Mouse (Mus musculus) midbrain, embryonic 12.5 days (tissue): Measurements from ENCODE around the gene Myt1l. TPM values are rescaled to one million over a fixed set of nuclear protein-coding genes. Genes with fewer than 3 reads are reported as not detected.

Experiments used
- ATAC-seq: fragments of 200-750 bp; cut with Nextera tagmentation; 2 replicates; pipeline ENCODE4 v1.8.0; 2017; ENCODE audit warnings: low read depth, moderate TSS enrichment, moderate library complexity; ENCODE audit not compliant: low FRiP score
- H3K27ac ChIP-seq: fragments of 300-500 bp; sonication (generic); replicated peaks from 2 replicates; pipeline ENCODE4 v1.5.1; 2016; ENCODE audit warnings: mild to moderate bottlenecking
- H3K27me3 ChIP-seq: fragments of 300-500 bp; sonication (generic); 2 replicates; pipeline ENCODE4 v1.6.1; 2016; ENCODE audit warnings: mild to moderate bottlenecking
- H3K36me3 ChIP-seq: fragments of 300-500 bp; sonication (generic); 2 replicates; pipeline ENCODE4 v1.6.1; 2016
- H3K4me1 ChIP-seq: fragments of 300-500 bp; sonication (generic); 2 replicates; pipeline ENCODE4 v1.6.1; 2016
- H3K4me2 ChIP-seq: fragments of 300-500 bp; sonication (generic); replicated peaks from 2 replicates; pipeline ENCODE4 v1.6.1; 2016; ENCODE audit warnings: mild to moderate bottlenecking, moderate library complexity
- H3K4me3 ChIP-seq: fragments of 300-500 bp; sonication (generic); 2 replicates; pipeline ENCODE4 v1.5.1; 2016; ENCODE audit warnings: mild to moderate bottlenecking
- H3K9ac ChIP-seq: fragments of 300-500 bp; sonication (generic); replicated peaks from 2 replicates; pipeline ENCODE4 v1.6.1; 2016; ENCODE audit warnings: mild to moderate bottlenecking, moderate library complexity
- H3K9me3 ChIP-seq: fragments of 300-500 bp; sonication (generic); 2 replicates; pipeline ENCODE4 v1.6.1; 2016; ENCODE audit warnings: mild to moderate bottlenecking
- WGBS: fragments of 180-500 bp; shearing (Covaris S2); methylation state at CpG from one replicate; pipeline ENCODE4 v1.1.7; 2016; 5-methylcytosine and 5-hydroxymethylcytosine counted together
- polyA plus RNA-seq: library from polyadenylated mRNA; unstranded; fragments of >200 nt; fragmentation: Nextera tagmentation; extraction: Ambion mirVana; gene quantifications from 2 replicates; pipeline ENCODE4 v1.2.1, GENCODE M21; 2016

The Myt1l gene
- polyA plus RNA-seq, 1 experiment from 2014 or later: 53.0 TPM

DNA sequence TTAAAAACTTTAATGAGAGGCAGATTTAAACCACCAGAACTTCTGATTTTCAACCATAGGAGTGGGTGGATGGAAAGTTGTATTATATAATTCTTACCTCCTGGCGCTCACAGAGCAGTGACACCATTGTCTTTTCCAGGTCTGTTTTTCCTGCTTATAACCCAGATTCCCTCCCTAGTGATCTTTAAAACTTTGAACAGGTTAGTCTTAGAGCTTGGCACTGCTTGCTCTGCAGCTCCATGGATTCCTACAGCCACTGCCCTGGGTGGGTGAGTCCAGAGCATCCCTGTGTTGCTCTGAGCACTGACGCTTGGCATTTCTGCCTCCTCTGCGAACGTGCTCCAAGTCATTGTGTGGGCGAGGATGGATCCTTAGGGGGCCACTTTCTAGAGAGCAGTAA lies 43.4 kb downstream of the Myt1l start:
- Histone ChIP-seq H3K9me3 (no peaks in the 10 kb centered on the region), H3K36me3 (no peaks in the 10 kb centered on the region), H3K4me3 (no peak overlapping the region), H3K4me1 (no peaks in the 10 kb centered on the region), H3K4me2 (no peak overlapping the region), H3K27ac (no peak overlapping the region), H3K27me3 (no peaks in the 10 kb centered on the region), H3K9ac (no peak overlapping the region)
- 83% methylated on average over 5 of the region's 5 CpGs for WGBS
- no peak for ATAC-seq

DNA sequence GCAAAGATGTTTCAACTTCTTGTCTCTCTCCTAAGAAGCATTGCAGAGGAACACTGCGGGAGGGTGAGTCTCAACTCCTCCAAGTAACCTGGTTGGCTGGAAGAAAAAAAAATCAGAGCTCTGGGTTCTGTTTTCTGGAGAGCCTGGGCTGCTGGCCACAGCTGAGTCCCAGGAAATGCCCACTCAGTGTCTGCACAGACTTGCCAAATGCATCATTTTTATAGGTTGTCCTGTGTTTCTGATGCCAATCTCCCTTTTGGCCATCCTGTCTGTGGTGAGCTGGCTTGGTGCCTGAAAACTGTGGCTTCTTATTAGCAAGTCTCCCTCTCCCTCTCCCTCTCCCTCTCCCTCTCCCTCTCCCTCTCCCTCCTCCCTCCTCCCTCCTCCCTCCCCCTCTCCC lies 65.6 kb downstream of the Myt1l start:
- no peak overlapping the region for H3K4me2 ChIP-seq
- H3K4me3 ChIP-seq: no peak overlapping the region
- H3K36me3 ChIP-seq: peaks cover 19% of the 10 kb centered on the region
- H3K27me3 ChIP-seq: no peaks in the 10 kb centered on the region
- H3K4me1 ChIP-seq: no peaks in the 10 kb centered on the region
- H3K9me3 ChIP-seq: peaks cover 13% of the 10 kb centered on the region
- no peak for ATAC-seq
- WGBS: 95% methylated on average over 1 of the region's 1 CpGs
- no peak overlapping the region for H3K9ac ChIP-seq
- H3K27ac ChIP-seq: no peak overlapping the region

DNA sequence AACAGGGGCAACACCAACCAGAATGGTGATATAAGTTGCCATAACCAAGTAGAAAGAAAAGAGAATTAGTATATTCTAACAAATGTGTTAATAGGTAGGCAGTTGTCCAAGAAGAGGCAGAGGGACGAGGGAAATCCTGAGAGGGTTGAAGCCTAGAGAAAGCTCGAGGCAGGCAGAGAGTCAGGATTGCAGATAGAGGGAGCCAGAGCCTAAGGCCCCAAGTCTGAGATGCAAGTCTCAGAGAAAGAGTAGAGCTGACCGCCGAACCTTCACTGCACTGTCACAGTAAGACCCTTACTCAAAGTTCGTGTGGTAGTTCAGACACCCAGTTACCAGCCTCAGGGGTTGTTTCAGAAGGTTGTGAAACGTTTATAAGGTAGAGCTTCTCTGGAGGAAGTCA lies 71.7 kb downstream of the Myt1l start:
- 61% methylated on average over 6 of the region's 6 CpGs for WGBS
- no peaks in the 10 kb centered on the region for H3K36me3 ChIP-seq
- ATAC-seq: no peak
- no peak overlapping the region for H3K4me2 ChIP-seq
- no peak overlapping the region for H3K27ac ChIP-seq
- no peaks in the 10 kb centered on the region for H3K27me3 ChIP-seq
- no peaks in the 10 kb centered on the region for H3K9me3 ChIP-seq
- H3K4me3 ChIP-seq: no peak overlapping the region
- no peaks in the 10 kb centered on the region for H3K4me1 ChIP-seq
- H3K9ac ChIP-seq: no peak overlapping the region

DNA sequence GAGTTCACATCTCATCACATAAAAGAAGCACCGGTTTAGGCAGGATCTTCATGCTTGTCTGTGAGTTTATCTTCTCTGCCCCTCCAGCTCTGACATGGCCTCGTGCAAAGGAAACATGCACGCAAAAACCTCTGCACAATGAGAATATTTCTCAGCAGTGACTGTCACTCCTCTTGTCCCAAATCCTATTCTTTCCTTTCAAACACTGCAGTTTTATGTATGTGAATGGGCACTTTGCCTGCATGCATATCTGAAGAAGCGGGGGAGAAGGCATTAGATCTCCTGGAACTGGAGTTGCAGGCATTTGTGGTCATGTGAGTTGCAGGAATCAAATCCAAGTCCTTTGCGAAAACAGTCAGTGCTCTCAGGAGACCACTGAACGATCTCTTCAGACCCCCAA lies 73.0 kb downstream of the Myt1l start:
- Histone ChIP-seq H3K27me3 (no peaks in the 10 kb centered on the region), H3K9ac (no peak overlapping the region), H3K4me2 (no peak overlapping the region), H3K4me1 (no peaks in the 10 kb centered on the region), H3K27ac (no peak overlapping the region), H3K36me3 (no peaks in the 10 kb centered on the region), H3K4me3 (no peak overlapping the region), H3K9me3 (no peaks in the 10 kb centered on the region)
- ATAC-seq: no peak
- 86% methylated on average over 6 of the region's 6 CpGs for WGBS

DNA sequence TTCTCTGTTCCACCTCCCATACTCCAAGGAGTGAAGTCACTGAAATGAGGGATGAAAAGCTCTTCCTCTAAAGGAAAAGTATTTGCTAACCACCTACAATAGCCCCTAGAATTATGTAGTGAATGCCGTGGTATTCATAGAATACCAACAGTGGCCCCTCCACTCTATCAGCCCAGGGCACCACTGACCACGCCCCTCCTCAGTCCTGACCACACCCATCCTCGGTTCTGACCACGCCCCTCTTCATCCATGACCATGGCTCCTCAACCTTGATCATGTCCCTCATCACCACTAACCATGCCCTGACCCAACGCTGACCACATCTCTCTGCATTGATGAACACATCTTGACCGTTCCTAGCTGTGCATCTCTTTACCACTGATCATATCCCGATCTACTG lies 76.5 kb downstream of the Myt1l start:
- WGBS: 86% methylated on average over 7 of the region's 7 CpGs
- no peak for ATAC-seq

DNA sequence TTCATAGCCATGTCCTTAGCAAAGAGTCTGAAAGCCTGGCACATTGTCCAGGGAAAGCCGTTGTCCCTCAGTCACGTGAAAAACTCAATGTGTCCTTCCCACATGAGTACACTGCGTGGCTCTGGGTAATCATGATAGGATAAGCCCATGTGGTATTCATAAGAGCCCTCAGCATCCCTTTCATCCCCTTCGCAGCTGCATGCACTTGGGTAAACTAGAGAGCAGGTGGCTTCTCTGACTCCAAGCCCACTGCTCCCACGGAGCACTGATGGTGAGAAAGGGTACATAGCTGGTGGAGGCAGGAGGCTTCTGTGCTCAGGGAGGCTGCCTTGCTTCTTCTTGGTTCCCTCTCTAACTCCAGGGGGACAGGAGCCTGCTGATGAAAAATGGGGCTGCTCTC lies 76.9 kb downstream of the Myt1l start:
- Histone ChIP-seq H3K4me1 (no peaks in the 10 kb centered on the region), H3K4me2 (no peak overlapping the region), H3K27me3 (no peaks in the 10 kb centered on the region), H3K9me3 (no peaks in the 10 kb centered on the region), H3K36me3 (no peaks in the 10 kb centered on the region), H3K9ac (no peak overlapping the region), H3K27ac (no peak overlapping the region), H3K4me3 (no peak overlapping the region)
- ATAC-seq: no peak
- WGBS: 84% methylated on average over 5 of the region's 5 CpGs

More for the DNA sequence above, 76.5 kb downstream of the Myt1l start:
- H3K9me3 ChIP-seq: no peaks in the 10 kb centered on the region
- H3K4me1 ChIP-seq: no peaks in the 10 kb centered on the region
- no peak overlapping the region for H3K9ac ChIP-seq
- no peak overlapping the region for H3K4me3 ChIP-seq
- no peak overlapping the region for H3K4me2 ChIP-seq
- no peaks in the 10 kb centered on the region for H3K36me3 ChIP-seq
- no peaks in the 10 kb centered on the region for H3K27me3 ChIP-seq
- H3K27ac ChIP-seq: no peak overlapping the region

DNA sequence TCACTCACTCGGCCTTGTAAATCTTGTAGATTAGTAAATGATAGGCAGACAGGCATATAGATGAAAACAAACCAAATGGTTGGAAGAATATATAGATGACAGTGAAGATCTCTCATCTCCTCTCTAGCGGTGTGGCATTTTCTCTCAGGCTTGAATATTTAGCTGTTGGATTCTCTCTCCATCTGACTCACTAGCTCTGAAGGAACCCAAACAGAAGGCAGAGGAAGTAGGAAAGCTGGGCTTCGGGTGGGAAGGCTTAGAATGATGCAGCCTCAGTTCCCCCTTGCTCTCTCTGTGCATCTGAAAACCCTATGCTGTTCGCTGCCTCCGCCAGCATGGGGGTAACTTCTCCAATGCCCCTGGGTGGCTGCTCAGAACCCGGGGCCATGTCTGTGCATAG lies 78.0 kb downstream of the Myt1l start:
- no peak overlapping the region for H3K27ac ChIP-seq
- WGBS: 88% methylated on average over 6 of the region's 6 CpGs
- no peaks in the 10 kb centered on the region for H3K36me3 ChIP-seq
- no peaks in the 10 kb centered on the region for H3K9me3 ChIP-seq
- no peak overlapping the region for H3K4me2 ChIP-seq
- no peak overlapping the region for H3K4me3 ChIP-seq
- H3K9ac ChIP-seq: no peak overlapping the region
- H3K27me3 ChIP-seq: no peaks in the 10 kb centered on the region
- ATAC-seq: no peak
- no peaks in the 10 kb centered on the region for H3K4me1 ChIP-seq

DNA sequence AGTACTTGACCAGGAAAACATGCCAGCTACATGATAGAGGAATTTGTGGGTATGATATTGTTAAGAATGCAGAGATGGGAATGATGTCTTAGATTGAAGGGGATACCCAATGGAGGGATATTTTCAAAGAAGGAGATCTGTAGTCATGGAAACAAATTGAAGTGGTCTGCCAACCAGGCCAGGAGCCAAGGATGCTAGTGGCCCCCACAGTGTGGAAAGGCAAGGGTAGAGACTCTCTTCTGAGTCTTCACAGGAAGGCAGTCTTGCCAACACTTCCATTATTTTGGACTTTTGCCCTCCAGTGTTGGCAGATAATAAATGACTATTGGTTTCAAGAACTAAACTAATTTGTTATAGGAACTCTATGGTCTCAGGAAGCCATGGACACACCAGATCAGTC lies 89.6 kb downstream of the Myt1l start:
- H3K4me2 ChIP-seq: no peak overlapping the region
- no peaks in the 10 kb centered on the region for H3K27me3 ChIP-seq
- ATAC-seq: no peak
- H3K4me3 ChIP-seq: no peak overlapping the region
- no peak overlapping the region for H3K9ac ChIP-seq
- no peak overlapping the region for H3K27ac ChIP-seq
- H3K4me1 ChIP-seq: no peaks in the 10 kb centered on the region
- H3K36me3 ChIP-seq: no peaks in the 10 kb centered on the region
- no peaks in the 10 kb centered on the region for H3K9me3 ChIP-seq

DNA sequence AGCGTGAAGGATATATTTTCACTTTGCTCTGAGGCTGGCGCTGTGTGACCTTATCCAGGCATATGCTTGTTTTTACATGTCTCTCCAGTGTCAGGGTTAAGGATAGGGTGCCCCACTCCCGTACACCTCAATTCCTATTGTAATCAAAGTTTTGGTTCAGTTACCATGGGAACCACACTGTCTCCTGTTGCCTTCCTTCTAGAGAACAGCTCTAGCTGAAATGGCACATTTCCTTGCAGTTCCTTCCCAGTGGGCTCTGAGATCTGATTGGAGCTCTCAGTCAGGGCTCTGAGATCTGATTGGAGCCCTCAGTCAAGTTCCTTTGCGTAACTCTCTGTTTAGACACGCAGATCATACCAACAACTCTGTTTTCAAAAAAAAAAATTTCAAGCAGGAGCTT lies 93.3 kb downstream of the Myt1l start:
- ATAC-seq: no peak
- H3K27ac ChIP-seq: no peak overlapping the region
- no peak overlapping the region for H3K4me2 ChIP-seq
- H3K9me3 ChIP-seq: no peaks in the 10 kb centered on the region
- WGBS: 69% methylated on average over 5 of the region's 5 CpGs
- no peak overlapping the region for H3K9ac ChIP-seq
- H3K27me3 ChIP-seq: no peaks in the 10 kb centered on the region; the same call in 1 of the 2 replicates
- peaks cover 4% of the 10 kb centered on the region; the same call in 1 of the 2 replicates for H3K4me1 ChIP-seq
- H3K4me3 ChIP-seq: no peak overlapping the region
- no peaks in the 10 kb centered on the region for H3K36me3 ChIP-seq

DNA sequence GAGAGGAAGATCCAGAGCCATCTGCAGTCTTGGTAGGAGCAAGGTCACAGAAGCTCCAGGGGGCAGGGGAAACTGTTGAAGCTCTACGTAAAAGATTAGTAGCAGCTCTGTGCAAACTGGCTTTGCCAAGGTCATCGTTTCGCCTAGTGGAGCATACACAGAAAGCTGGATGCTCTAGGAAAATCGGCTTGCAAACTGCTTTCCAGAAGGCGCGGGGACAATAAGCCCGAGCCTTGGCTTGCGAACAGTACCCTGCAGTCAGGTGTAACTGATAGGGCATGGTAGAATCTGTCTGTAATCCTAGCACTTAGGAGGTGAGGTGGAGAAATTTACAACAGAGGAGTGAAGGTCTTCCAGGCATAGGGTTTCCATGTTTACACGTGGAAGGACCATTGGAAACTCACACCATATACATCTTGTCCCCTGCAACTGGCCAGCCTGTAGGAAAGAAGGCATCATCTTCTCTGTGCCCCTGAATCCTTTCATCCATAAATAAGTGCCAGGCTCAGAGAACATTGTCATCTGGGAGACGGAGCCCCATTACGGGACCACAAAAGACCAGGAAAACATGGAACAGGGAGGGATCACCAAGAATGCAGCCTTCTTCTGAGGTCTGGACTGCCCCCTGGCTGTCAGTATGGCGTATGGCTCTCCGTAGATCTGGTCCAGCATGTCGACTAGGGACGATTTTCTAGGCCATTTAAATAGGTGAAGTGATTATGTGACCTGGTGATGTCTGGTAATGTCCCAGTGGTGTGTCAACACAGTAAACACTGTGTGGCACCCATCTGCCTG lies 100.0 kb downstream of the Myt1l start:
- ATAC-seq: no peak
- 67% methylated on average over 15 of the region's 15 CpGs for WGBS
- H3K27ac ChIP-seq: no peak overlapping the region

DNA sequence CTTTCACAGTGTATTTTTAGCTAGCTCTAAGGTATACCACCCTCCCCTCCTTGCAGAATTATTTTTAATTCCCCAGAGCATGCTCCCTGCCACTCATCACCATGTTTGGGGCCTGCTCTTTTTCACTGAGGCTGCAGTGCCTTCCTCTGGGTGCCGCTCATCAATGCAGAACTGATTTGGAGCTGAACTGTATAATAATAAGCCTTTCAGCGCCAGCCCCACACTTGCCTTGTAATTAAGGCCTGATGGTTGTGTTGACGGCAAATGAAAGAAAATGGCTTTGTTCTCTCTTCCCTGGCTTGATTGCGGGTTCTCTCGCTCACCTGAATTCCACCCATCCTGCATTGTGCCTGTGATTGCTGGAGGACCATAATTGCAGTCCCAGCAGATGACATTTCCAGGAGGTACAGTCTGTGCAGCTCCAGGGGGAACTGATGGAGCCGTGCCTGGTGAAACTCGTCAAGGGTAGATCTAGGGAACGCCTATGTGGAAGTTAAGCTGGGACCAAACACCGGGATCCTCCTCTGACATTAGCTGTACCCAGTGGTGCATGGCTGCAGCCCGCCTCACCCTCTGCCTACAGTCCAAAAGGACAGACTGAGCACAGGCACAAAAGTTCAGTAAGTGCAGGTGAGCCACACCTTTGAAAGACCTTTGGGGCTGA lies 101.8 kb downstream of the Myt1l start:
- no peak overlapping the region for H3K4me3 ChIP-seq
- H3K27me3 ChIP-seq: peaks cover 5% of the 10 kb centered on the region; the same call in 1 of the 2 replicates
- peak overlapping the region; percentile 71 for H3K27ac ChIP-seq
- peak; percentile 47 for ATAC-seq
- H3K4me1 ChIP-seq: peaks cover 27% of the 10 kb centered on the region
- H3K9ac ChIP-seq: no peak overlapping the region
- no peaks in the 10 kb centered on the region for H3K36me3 ChIP-seq
- WGBS: 68% methylated on average over 10 of the region's 10 CpGs
- no peak overlapping the region for H3K4me2 ChIP-seq
- H3K9me3 ChIP-seq: no peaks in the 10 kb centered on the region

More for the DNA sequence above, 100.0 kb downstream of the Myt1l start:
- peaks cover 27% of the 10 kb centered on the region for H3K4me1 ChIP-seq
- no peak overlapping the region for H3K9ac ChIP-seq
- H3K9me3 ChIP-seq: no peaks in the 10 kb centered on the region
- H3K36me3 ChIP-seq: no peaks in the 10 kb centered on the region
- no peak overlapping the region for H3K4me3 ChIP-seq
- H3K27me3 ChIP-seq: peaks cover 5% of the 10 kb centered on the region; the same call in 1 of the 2 replicates
- H3K4me2 ChIP-seq: no peak overlapping the region

DNA sequence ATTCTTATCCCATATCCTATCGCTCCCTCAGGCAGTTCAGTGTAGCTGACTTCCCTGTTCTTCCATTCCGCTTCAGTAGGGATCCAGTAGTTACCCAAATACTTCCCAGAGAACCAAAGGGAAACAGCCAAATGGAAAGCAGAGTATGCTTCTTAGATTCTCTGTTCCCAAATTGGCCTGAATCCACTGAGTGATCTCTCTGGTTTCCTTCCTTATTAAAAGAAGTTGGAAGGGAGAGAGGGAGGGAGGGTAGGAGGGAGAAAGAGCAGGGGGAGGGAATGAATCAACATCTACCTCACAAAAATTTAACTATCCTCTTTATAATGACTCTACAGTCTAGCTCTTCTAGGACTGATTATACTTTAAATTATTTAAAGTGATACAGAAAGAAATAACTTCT lies 106.3 kb downstream of the Myt1l start:
- Histone ChIP-seq H3K9me3 (no peaks in the 10 kb centered on the region), H3K27me3 (0 out of 2 replicates have a peak, but pooled peaks cover 5% of the 10 kb centered on the region), H3K27ac (no peak overlapping the region), H3K4me1 (peaks cover 10% of the 10 kb centered on the region), H3K36me3 (no peaks in the 10 kb centered on the region), H3K9ac (no peak overlapping the region), H3K4me2 (no peak overlapping the region), H3K4me3 (no peak overlapping the region)
- 90% methylated on average over 2 of the region's 2 CpGs for WGBS
- ATAC-seq: no peak
